Mouse (Mus musculus) 3T3-L1 (cell line): ENCODE data around the gene C130079G13Rik.
"Not testable (repeated sequence)": the region's sequence is repeated elsewhere in the genome, so short reads cannot be mapped to it uniquely, and the experiment has no call there.

Experiments used
- DNase-seq: peaks from one replicate; pipeline ENCODE4 v3.0.0-alpha.2; 2015; ENCODE audit warnings: low read depth, low spot score

C130079G13Rik gene

DNA sequence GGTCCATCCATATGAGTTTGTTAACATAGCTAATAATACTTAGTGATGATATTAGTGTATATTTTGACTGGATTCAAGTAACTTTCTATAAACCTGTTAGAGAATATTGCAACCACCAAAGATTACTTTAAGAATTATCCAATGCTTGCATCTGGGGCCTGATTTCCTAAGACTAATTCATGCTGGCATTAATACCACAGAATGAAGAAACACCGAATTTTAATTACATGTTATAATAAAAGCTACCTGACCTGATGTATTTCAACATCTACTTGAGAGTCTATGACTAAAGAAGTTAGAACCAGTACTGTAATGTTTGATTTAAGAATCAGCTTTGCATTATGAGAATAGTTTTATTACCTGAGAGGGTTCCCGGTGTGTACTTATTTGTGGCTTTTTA is at the start of gene C130079G13Rik:
C130079G13Rik (plus strand) TSS at position 301 of the 400 bp plus-strand sequence.
- no peak for DNase-seq

DNA sequence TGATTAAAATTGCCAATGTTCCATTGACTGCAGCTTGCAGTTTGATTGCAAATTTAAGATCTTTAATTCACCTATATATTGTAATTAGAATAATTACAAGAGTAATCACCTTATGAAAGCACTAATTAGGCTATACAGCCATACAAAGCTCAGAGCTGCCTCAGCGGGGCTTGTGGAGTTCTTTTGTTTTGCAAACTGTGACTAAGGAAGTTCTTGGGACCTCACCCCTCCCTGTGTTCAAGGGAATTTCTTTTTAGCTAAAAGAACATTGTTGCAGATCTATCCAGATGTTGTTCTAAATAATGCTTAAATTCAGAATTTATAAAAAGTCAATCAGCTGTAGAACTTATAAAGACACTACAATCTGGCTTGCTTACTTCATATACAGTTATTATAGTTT is 47.4 kb upstream of the C130079G13Rik start:
- DNase-seq = not testable (repeated sequence)

DNA sequence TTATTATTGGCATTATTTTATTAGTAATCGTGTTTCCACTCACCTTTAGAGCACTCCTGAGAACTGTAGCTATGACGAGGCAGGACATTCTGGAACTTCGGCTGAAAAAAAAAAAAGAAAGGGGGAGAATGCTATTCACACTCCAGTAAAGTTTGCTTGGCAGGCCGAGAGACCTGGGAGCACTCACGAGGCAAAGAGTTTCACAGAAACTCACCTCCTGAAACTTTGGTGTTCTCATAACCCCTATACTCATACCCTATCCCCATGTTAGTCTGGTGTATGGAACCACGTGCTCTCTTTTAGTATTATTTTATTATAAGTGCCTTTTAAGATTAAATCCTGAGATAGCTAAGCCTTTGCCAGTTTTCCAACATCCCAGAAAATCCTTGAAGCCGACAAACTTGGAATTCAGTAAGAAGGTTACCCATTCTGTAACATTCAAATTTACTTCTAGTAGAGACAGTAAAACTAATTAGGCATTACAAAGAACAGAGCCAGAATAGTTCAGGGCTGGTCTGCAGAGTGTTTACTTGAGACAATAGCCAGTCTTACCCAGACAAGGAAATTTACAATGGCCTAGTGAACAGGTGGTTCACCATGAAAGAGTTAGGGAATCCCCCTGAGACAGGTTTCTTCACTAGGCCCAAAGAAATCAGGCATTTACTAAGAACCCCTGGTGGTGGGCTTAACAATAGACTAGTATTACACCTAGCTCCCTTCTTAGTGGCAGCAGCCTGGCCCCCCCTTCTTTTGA is 45.0 kb upstream of the C130079G13Rik start:
- not testable (repeated sequence) for DNase-seq

DNA sequence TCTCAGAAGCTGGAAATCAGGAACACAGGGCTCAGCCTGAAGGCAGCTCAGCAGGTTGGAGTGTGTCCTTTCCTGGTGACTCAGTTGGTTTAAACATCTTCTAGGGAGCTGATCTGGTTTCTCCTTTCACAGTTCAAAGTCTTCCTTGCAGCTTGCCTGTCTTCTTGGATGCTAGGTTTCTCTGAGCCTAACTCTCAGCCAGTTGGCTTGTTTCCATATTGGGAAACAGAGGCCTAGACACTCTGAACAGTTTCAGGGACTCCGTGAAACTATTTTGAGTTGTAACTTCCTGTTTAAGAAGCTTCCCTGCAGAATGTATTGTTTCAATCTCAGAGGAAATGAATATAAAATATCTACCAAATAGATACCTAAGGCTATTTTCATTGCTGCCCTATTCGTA is 31.7 kb upstream of the C130079G13Rik start:
- no peak for DNase-seq

DNA sequence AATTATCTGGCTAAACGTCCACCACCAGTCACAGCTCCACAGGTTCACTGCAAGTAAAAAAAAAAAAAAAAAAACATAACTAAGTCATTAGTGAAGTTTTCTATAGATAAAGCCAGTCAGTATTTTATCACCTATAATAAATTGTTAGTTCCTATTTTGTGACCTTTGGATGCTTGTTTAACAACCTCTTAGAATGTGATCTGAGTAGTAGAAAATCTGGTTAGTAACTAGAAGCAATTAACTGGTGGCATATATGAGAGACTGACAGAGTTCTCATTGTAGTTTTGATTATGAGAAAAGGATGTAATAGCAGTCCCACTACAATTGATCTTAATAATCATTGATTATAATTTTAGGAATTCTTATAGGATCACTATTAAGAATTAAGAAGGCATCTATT is 9.6 kb downstream of the C130079G13Rik start:
- DNase-seq = no peak

DNA sequence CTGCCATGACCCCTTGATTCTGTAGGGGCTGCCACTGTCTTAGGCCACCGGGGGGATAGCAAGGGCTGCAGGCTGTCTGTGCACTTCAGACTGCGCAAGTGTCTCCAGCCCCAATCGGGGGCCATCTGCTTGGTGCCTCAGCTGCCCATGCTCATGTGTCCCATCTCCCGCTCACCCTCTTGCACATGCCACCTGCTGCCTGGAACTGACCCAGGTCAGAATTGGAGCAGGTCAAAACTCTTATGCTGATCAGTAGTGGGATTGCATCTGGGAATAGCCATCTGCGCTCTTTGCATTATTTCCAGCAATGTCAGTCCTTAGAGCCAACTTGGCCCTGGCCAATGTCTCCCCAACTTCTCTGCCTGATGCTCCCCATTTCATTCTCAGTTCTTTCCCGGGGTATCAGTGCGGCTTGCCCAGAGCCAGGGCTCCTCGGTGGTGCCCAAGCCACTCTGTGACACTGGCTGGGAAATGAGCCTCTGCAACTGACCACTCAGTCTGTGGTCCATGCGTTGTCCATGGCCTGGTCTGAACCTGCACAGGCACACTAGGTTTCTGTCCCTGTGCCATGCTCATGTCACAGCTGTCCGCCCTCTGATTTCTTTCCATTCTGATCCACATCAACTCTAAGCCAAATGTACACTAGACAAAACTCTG is 22.4 kb downstream of the C130079G13Rik start:
- no peak for DNase-seq

DNA sequence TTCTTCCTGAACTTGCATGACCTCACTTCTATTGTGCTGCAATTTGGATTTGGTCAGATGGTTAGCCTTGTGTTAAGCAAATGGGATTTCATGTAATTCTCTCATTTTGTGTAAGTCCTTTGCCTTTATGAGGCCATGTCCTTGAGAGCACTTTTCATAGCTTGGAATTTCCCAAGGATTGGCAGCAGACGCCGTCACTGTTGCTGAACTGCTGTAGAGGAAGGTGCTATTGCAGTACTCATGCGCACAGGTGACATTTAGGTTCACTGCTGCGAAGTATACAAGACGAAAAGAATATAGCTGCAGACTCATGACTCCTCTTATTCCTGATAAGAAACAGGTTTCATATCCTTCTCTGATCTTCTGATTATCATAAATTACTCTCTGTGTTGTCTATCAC is 45.9 kb downstream of the C130079G13Rik start:
- DNase-seq = no peak

DNA sequence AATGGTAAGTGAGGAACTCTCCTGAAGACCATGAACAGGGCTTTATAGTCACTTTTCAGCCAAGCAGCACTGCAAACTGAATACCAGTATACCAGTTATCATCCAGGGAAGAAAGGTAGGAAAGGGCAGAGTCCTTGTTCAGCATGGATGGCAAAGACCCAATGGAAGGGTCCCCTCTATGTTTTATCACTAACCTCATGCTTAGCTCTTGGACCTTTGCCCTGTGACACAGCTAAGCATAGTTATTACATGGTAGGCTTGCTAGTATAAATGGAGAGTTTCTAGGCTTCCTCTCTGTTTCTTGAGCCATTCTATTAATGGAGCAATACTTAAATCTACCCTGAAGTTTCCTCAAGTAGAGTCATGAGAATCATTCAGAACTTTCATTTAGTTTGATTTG is 49.6 kb downstream of the C130079G13Rik start:
- no peak for DNase-seq
